Mouse (Mus musculus) spleen, adult 12 weeks (tissue): ENCODE results near the gene Mrtfa.

Experiments
- DNase-seq: peaks from one replicate; pipeline ENCODE4 v3.0.0; 2022; ENCODE audit warnings: low spot score

Gene Mrtfa

DNA sequence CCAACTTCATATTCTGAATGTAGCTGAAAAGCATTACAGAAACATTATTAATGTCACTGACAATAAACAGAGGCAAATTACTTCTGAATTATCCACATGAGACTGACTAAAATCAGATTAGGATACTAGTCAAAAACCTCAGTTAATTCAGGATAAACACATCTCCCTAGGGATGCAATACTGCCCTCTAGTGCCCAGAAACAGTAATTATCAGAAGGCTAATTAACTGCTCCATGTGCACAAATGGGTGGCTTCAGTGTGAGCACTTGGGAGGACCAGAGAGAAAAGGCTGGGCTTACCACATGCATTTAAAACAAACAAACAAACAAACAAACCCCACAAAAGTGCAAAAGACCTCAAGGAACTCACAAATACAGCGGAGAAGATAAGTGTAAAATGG is 126.4 kb downstream of the Mrtfa start:
- no peak for DNase-seq

DNA sequence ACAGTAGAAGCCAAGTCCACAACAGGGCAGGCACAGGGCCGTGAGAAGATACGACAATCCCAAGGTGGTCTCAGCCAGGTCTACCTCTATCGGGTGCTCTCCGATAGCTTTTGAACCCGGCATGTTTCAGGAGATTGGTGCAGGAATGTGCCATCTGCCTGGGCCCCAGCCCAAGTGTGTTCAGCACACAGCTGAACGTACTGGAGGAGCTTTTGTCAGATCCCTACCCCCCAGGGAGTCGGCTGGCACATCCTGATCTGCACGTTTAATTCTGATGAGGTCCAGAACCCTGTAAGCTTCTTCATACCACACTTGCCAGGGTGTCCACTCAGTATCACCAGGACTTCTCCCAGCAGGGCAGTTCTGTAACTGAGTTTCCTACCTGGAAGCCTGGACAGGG is 127.9 kb downstream of the Mrtfa start:
- DNase-seq, result no peak

DNA sequence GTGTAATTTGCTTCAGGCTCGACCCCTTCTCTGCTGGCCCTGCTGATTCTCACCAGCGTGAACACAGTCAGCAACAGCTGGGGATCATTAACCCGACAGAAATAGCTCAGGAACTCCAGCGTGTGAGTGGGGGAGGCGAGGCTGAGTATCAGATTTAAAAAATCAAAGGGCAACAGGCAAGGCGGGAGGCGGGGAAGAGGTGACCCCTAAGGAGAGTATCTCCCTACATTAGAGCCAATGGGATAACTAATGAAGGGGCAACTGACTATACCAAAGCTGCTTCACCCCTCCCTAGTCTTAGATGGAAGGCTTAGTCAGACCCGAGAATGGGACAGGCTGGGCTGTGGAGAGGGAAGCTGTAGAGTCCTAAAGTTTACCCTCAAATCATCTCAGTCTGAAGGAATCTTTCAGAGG is 128.4 kb downstream of the Mrtfa start:
- DNase-seq, result no peak

DNA sequence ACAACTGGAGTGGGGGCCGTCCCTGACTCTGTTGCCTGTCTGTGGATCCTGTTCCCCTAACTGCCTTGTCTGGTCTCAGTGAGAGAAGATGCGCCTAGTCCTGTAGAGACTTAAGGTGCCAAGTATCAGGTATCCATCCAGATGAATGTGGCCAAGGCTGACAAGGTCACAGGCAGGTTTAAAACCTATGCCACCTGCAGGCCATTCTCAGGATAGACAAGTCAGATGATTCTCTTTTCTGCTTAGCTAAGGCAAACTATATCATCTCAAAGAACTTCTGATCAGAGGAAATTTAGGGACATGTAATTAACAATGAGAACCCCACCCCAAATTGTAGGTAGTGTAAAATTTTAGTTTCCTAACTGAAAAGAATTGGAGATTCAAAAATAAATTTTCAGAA is 129.6 kb downstream of the Mrtfa start:
- no peak for DNase-seq

DNA sequence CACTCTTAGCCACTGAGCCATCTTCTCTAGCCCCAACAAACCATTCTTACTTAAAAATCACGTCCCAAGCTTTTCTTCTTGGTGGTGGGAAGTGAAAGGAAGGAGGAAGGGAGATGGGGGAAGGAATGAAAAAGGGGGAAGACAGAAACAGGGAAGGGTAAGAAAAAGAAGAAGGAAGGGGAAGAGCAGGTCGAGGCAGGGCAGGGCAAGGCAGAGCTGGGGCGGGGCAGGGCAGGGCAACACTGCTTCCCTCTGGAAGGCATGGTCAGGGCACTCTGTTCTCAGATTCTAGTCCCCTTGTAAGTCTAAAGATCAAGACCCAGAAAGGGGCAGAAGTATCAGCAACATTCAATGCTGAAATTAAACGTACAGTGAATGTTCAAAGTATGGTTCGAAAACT is 132.8 kb downstream of the Mrtfa start:
- DNase-seq, result no peak

DNA sequence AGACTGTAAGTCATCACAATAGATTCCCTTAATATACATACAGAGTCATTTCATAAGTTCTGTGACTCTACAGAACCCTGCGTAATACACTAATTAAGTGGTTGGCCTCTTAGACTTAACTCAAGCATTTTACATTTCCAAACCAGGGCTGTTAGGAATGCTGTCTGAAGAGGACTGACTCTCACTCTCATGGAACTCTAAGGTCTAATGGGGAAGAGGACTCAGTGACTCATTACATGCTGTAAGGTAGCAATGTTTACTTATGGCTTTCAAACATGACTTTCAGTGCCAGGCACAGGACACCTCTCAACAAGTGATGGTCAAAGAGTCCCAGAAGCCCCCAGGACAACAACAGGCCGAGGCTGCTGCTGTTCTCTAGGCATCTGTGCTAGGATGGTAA is 135.1 kb downstream of the Mrtfa start:
- DNase-seq, result no peak

DNA sequence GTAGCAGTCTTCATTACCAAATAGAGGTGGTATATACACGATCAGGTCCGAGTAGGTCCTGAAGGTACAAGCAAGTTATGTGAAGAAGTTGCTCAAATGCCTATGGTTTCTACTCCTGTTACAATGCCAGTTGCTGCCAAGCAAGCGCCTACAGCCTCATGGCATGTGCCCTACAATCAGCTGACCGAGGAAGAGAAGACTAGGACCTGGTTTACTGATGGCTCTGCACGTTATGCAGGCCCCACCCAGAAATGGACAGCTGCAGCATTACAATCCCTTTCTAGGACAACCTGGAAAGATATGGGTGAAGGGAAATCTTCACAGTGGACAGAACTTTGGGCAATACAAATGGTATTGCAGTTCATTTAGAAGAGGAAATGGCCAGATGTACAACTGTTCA is 138.1 kb downstream of the Mrtfa start:
- DNase-seq, result no peak

DNA sequence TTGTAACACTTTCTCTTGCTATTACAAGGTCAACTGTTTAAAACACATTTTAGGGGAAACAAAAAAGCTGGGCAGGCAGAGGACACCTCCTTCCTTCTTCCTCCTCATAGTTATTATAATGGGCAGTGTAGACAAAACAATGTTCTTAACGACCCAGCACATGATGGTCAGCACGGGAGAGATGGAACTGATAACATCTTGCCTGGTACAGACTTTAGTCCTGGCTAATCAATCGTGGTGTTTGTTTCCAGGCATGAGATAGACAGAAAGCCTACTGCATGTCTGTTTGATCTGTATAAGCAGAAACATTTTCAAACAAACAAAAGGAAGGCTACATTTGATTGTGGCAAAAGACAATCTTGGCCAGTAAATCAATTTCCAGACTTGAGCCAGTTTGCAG is 140.1 kb downstream of the Mrtfa start:
- DNase-seq, result no peak

DNA sequence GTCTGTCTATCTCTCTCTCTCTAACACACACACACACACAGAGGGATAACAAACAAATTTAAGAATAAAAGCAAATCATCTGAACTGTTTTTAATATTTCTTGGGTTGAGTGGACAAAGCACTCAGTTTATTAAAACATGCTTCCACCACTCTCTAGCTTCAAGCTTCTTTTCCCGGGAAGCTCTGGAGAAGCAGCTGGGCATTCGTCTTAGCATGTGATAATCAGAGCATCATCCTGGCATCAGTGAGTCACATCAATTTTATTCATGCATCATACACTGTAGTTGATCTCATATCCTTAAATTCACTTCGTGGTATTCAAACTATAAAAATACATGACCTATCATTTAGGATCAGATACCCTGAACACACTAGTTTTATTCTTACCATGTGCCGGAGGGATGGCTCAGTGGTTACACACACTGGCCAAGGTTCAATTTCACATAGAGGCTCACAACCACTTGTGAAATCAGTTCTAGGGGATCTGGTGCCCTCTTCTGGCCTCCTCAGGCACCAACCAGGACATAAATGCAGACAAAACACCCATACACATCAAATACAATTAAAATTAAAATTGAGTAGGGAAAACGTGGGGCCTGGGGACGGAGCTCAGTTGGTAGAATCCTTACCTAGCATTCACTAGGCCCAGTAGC is 141.0 kb downstream of the Mrtfa start:
- DNase-seq, result no peak

DNA sequence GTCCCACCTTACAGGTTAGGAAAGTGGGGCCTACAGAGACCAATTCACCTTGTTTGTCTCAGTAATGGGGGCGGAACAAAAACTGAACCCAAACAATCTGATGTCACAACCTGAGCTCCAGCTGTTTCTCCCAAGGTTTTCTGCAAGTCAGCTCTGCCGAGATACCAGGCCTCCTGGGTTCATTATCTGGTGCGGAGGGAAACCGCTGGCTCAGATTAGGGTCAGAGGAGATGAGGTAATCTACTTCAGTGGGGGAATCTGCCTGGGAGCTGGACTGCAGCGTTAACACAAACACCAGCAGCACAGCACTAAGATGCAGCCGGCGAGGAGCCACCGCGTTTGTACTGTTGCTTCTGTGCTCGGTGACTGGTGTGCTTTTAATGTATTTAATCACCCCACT is 143.1 kb downstream of the Mrtfa start:
- no peak for DNase-seq

DNA sequence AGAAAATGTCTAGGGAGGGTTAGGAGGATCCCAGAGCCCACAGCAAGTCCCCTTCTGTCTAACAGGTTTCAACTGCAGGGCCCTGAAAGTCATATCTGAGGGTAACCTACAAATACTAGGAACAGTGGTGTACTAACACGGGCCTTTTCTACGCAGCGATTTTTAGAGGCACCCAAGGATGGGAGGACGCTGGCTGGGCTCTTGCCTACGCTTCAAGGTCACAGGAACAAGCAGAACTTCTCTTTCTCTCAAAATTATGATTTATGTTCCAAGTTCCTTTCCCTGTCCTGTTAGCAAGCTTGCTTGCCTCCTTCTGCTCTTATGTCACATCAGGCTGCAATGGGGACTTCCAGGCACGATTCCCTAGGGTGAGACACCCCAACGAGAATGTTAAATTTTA is 144.5 kb downstream of the Mrtfa start:
- DNase-seq, result no peak

DNA sequence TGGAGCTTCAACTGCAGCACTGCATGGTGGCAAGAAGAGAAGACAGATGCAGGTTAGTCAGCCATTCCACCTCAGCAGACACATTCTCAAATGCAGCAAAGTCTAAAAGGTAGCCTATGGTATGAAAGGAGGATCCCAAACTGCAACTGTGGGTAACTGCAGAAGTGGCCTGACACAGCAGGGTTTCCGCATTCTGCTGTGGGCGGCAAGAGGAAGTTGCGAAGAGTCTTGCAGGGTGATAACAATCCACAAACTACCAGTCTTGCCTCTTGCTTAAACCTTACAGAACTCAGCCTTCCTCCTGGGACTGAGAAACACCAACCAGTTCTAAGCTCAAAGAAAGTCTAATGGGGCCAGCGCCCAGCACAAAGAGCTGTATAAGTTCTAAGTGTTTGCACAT is 145.2 kb downstream of the Mrtfa start:
- peak; percentile 10 for DNase-seq

DNA sequence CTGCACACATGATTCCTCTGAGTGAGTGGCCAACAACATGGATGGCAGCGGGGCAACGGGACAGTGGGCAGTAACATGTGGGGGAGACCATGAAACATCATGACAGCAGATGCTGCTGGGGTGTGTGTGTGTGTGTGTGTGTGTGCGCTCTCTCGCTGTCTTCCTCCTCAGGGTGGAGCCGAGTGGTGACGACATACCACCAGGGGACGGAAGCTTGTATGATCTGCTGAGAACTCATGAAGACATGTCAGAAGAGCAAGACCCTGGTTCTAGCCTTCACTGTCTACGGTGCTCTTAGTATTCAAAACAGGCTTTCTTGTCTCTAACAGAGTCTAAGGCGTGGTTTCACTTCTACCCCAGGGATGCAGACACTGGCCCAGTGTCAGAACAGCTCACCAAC is 146.1 kb downstream of the Mrtfa start:
- peak; percentile 24 for DNase-seq

DNA sequence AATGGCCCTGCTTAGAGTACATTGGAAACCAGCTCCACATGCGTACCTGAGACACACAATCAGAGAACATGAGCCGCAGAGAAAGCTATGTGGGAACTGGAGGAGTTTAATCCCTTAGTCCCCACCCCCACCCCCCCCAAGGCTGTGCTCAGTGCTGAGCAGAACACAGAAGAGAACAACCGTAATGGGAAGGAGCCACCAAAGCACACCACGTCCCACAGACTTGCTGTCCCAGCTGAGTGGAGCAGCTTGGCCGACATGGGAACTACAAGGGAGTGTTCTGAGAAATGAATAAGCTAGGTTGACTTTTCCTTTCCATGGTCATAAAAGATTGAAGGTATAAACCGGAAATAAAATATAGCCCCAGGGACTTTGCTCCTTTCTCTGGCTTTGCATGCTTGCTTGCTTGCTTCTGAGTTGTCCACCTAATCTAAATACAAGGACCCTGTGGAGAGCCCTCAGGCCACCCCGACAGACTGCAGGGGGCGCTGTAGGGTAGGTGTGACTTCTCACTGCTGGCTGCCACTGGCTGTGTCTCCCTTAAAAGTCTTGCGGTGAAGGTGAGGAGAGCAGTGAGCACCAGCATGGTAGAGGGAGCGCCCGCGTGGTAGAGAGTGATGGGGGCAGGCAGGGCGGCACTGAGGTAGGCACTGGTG is 148.2 kb downstream of the Mrtfa start:
- DNase-seq, result peak; percentile 17

DNA sequence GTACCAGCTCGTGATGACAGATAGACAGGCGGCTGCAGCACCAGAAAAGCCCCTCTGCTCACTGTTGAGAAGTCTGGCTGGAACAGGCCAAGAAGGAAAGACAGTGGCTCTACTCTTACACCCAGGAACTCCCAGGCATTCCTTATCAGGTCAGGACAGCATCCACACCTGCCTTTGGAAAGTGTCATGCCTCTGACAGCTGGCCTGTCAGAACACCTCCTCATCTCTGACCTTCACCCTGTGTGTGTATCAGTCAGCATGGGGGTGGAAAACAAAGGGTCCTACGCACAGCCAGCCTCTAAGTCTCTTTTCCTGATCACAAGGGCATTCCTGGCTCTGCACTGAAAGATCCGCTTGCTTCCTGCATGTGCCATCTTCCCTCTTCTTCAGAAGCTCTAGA is 148.8 kb downstream of the Mrtfa start:
- no peak for DNase-seq

DNA sequence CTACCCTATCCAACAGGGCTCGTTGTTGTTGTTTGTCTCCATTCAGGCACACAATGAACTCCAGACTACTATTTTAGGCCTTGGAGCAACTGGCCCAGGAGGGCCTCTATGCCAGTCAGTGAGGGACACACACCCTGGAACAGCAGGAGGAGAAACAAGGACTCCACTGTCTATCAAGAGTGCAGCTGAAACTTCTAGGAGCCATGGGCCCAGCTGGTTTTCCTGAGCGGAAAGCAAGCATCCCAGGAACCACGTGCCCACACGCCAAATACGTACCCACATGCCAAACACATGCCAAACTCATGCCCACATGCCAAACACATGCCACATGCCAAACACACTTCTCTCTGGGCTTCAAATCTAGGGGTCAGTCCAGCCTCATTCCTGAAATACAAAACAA is 152.1 kb downstream of the Mrtfa start:
- no peak for DNase-seq

DNA sequence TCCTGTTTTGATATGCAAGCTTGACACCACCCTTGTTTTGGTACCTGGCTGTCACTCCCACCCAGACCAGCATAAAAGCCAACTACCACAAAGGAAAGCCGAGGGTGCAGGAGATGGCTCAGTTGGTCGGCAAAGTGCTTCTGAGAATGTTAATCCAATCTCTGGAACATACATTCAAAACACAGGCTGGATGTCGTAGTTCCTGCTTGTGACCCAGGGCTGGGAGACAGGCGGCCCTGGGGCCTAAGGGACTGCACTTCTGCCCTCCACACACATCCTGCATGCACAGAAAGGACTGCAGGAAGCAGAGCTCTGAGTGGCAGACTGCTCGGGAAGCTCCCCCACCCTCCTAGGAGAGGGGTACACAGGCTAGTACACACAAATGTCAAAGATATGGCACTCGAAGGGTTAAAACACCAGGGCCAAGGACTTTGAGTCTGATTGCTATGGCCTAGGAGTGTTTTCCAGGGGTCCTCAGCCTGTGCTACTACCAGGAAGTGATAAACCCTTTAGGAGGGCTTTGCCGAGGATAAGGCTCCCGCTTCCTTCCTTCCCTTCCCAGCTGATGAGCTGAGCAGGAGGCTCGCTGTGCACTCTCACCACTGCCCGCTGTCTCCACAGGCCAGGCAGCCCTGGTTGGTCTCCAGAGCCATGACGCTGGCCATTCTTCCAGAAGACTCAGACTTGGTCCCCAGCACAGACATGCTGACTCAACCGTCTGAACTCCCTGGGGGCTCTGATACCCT is 155.0 kb downstream of the Mrtfa start:
- DNase-seq, result no peak

DNA sequence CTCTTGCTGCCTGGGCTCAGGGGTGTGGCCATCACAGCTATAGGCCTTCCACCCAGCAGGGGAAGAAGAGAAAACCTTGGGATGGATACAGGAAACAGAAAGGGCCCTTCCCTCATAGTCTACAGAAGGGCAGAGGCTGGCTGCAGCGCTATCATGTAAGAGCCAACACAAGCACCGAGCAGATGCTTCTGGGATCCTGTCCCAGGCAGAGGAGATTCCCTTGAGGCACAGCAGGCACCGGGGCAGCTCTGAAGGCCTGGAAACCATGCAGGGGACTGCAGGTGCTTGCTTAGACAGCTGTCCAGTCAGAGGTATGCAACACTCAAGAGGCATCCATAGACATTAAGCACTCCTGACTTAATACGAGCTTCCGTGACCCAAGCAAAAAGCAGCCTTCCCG is 156.4 kb downstream of the Mrtfa start:
- no peak for DNase-seq

DNA sequence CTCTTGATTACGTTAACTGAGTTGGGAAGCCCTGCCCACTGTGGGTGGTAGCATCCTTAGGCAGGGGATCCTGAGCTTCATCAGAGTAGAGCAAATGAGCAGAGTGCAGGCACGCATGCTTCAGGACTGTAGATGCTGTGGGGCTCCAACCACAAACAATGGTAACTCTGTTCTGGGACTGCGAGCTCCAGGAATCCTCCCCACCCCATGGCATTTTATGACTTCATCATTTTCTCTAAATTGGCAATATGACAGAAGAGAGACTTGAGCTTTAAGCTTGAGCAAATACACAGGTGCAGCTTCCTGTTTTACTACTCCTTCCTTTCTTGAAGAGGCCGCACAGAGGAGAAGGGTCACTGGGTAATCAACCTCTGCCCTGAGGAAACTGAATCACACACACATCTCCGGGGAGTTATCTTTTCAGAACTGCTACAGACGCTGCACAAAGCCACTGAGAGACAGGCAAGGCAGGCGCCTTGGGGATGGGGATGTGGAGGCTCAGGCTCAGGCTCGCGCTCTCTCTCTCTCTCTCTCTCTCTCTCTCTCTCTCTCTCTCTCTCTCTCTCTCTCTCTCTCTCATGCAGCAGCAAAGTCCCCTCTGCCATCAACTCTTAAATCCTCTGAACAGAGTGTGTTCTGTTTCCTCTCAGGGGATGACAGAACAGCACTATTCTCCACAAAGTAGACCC is 157.5 kb downstream of the Mrtfa start:
- DNase-seq, result no peak

DNA sequence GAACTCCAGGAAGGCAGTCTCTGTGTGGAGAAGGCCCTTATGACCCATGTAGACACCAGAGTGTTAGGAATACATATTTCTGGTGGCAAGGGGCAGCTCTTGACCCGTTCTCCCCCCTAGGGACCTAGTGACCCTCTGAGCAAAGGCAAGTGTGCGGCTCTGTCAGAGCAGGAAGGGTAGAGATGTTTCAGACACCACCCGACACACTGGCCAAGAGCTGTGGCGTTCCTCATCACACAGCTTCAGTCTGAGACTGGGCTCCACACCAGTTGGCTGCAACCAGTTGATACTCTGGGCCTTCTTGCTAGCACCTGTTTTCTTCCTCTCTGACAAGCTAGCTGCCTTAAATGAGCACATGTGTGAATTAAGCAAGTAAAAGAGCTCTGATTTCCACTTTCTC is 158.9 kb downstream of the Mrtfa start:
- DNase-seq, result no peak

DNA sequence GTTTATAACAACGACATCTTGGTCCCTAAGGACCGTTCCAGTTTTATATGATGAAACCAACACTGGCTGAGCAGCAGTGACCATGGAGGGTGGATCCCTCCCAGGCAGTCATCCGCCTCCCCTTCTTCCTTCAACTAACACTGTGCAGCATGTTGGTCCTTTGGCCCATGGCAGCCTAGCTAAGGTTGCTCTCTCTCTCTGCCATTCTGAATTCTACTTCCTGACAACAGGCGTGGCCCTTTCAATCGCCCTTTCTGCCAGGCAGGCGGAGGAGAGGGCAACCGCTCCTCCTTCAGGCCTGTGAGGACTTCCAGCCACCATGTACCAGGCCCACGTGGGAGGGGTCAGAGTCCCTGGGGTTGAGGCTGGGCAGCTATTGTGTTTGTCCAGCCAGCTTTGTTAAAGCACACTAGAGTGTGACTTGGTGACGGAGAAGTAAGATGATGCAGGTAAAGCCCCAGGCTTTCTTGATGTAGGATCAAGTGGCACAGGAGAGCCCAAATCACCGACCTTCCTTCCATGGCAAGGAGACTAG is 159.6 kb downstream of the Mrtfa start:
- DNase-seq, result no peak

DNA sequence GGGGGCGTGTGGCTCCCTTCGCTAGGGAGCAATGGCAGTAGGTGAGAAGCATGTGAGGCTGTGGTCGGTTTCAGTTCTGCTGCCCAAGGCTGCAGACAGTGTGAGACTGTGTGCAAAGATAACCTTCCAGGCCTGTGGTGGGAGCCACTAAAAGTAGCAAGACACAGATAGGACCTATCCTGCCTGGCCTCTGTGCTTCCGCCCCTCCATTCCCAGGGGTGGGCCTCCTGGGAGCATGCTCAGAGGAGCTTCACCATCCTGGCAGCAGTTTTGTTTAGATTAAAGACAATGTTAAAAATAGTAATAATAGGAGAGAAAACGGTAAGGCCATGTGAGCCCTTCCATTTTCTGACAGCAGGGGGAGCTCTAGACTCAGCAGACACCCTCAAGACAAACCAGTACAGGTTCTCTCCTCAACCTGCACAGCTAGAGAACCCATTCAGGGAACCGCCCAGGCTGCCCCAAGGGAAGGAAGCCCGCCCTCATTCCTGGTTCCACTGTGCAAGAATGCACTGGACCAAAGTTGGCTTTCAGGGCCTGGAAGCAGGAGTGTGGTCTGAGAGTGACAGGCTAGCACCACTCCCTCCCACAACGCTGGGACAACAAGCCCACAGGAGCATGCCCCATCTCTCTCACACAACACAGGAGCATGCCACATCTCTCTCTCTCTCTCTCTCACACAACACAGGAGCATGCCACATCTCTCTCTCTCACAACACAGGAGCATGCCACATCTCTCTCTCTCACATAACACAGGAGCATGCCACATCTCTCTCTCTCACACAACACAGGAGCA is 163.0 kb downstream of the Mrtfa start:
- peak; percentile 70 for DNase-seq
